Mouse (Mus musculus): ENCODE results near the gene Klc2. TPM values are rescaled to one million over a fixed set of nuclear protein-coding genes. Genes with fewer than 3 reads are reported as not detected.

The Klc2 gene
- polyA plus RNA-seq, 1 experiment from 2014 or later = 13.6 TPM

DNA sequence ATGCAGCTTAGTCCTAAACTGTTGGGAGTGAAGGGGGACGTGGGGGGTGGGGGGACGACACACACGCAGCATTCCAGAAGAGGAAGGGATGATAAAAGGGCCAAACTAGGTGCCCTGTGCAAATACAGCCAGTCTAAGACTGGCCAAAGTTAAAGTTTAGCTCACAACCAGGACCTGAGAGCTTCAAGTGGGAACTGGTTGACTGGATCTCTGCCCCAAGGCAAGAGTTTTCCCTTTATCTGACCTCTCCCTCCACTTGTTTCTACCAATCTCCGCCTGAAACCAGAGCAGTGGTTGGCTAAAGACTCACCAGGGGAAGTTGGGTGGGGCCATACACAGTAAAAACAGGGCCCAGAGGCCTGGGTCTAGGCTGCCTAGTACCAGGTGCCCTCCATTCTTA lies 9.7 kb downstream of the Klc2 start:
- peaks cover 18% of the 10 kb centered on the region for H3K36me3 ChIP-seq (ENCODE audit: control insufficient read depth, insufficient read depth, low read length)
- H3K27me3 ChIP-seq (ENCODE audit: control insufficient read depth, insufficient read depth, low read length) = no peaks in the 10 kb centered on the region
- no peak overlapping the region for H3K9ac ChIP-seq (ENCODE audit: low read length)
- no peak overlapping the region for H3K4me3 ChIP-seq (replicated peaks; ENCODE audit: low read length)
- H3K4me1 ChIP-seq (ENCODE audit: control insufficient read depth, insufficient read depth, low read length) = peaks cover 16% of the 10 kb centered on the region
- H3K27ac ChIP-seq (ENCODE audit: low read length) = peak overlapping the region; percentile 31; the same call in 1 of the 2 replicates
- 0 out of 2 replicates have a peak, but pooled peaks have one; percentile 9 for ATAC-seq (ENCODE audit: insufficient read depth, low FRiP score)
- H3K4me2 ChIP-seq (ENCODE audit: low read depth, low read length) = no peak overlapping the region
- 52% methylated on average over 4 of the region's 4 CpGs for WGBS
- no peaks in the 10 kb centered on the region for H3K9me3 ChIP-seq (replicated peaks; ENCODE audit: control insufficient read depth, low read length)

DNA sequence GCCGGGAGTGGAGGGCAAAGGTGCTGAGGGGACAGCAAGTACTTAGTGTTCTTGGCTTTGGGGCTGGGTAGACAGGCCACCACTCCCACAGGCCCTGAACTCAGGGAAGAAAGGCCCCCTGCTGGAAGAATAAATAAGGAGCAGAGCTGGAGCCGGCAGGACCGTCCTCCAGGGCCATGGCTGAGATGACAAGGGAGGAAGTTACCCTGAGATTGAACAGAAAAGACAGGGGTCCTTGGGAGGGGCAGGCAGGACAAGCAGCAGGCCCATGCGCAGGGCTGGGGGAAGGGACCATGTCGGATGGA lies 10.1 kb downstream of the Klc2 start:
- no peaks in the 10 kb centered on the region for H3K27me3 ChIP-seq (ENCODE audit: control insufficient read depth, insufficient read depth, low read length)
- H3K27ac ChIP-seq (ENCODE audit: low read length) = peak overlapping the region; percentile 31; the same call in 1 of the 2 replicates
- H3K36me3 ChIP-seq (ENCODE audit: control insufficient read depth, insufficient read depth, low read length) = peaks cover 18% of the 10 kb centered on the region
- H3K9me3 ChIP-seq (replicated peaks; ENCODE audit: control insufficient read depth, low read length) = no peaks in the 10 kb centered on the region
- WGBS = 15% methylated on average over 5 of the region's 5 CpGs
- no peak overlapping the region for H3K4me2 ChIP-seq (ENCODE audit: low read depth, low read length)
- H3K4me3 ChIP-seq (replicated peaks; ENCODE audit: low read length) = no peak overlapping the region
- 0 out of 2 replicates have a peak overlapping the region, but pooled peaks have one; percentile 29 for H3K9ac ChIP-seq (ENCODE audit: low read length)
- peaks cover 16% of the 10 kb centered on the region for H3K4me1 ChIP-seq (ENCODE audit: control insufficient read depth, insufficient read depth, low read length)
- peak; percentile 27; the same call in 1 of the 2 replicates for ATAC-seq (ENCODE audit: insufficient read depth, low FRiP score)

DNA sequence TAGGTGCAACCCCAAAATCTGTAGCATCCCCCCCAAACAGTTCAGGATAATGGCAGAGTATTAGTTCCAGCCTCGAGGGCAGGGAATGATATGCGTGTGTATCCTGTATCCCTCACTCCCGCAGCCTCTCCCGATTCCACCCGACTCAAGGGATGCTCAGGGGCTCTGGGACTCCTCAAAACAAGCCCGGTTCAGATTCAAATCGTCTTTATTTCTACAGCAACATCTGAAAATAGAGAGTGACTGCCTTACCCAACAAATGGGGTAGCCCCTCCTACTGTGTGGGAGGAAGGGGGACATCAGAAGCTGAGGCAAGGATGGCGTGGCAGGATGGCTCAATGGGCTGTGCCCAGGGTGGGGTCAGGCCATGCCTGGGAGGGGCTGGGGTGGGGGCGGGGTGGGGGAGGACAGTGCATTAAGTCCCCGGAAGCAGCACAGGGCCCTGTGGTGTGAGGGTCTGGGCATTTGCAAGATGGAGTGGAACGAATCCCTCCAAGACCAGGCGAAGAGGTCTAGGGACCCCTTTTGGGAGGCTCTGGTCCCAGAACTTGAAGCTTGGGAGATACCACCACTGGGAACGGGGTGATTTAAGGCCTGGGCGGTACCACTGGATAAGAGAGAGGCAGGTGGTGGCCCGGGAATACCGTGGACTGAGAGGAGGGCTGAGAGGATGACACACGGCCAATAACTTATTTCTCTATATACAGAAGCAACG lies 10.6 kb downstream of the Klc2 start:
- Histone ChIP-seq H3K27me3 (ENCODE audit: control insufficient read depth, insufficient read depth, low read length) (no peaks in the 10 kb centered on the region), H3K27ac (ENCODE audit: low read length) (peak overlapping the region; percentile 31; the same call in 1 of the 2 replicates), H3K4me1 (ENCODE audit: control insufficient read depth, insufficient read depth, low read length) (peaks cover 16% of the 10 kb centered on the region), H3K4me2 (ENCODE audit: low read depth, low read length) (no peak overlapping the region; the same call in 1 of the 2 replicates), H3K9ac (ENCODE audit: low read length) (peak overlapping the region; percentile 60; the same call in 1 of the 2 replicates), H3K36me3 (ENCODE audit: control insufficient read depth, insufficient read depth, low read length) (peaks cover 18% of the 10 kb centered on the region), H3K4me3 (replicated peaks; ENCODE audit: low read length) (no peak overlapping the region), H3K9me3 (replicated peaks; ENCODE audit: control insufficient read depth, low read length) (no peaks in the 10 kb centered on the region)
- peak; percentile 1; the same call in 1 of the 2 replicates for ATAC-seq (ENCODE audit: insufficient read depth, low FRiP score)
- WGBS = 70% methylated on average over 18 of the region's 18 CpGs

GRCm38 (mm10) chr19:5106731-5107191 lies 11.6 kb downstream of the Klc2 start, which contains the start of gene Rab1b:
TSS of gene Rab1b (minus strand) at chr19:5107072.
- WGBS = 0% methylated on average over 46 of the region's 46 CpGs
- H3K4me1 ChIP-seq (ENCODE audit: control insufficient read depth, insufficient read depth, low read length) = peaks cover 16% of the 10 kb centered on the region
- peak within 1 kb of the TSS; percentile 96 for H3K27ac ChIP-seq (ENCODE audit: low read length)
- H3K9ac ChIP-seq (ENCODE audit: low read length) = peak within 1 kb of the TSS; percentile 85
- ATAC-seq (ENCODE audit: insufficient read depth, low FRiP score) = peak; percentile 94
- H3K4me2 ChIP-seq (ENCODE audit: low read depth, low read length) = peak within 1 kb of the TSS; percentile 89
- H3K9me3 ChIP-seq (replicated peaks; ENCODE audit: control insufficient read depth, low read length) = no peaks in the 10 kb centered on the region
- no peaks in the 10 kb centered on the region for H3K27me3 ChIP-seq (ENCODE audit: control insufficient read depth, insufficient read depth, low read length)
- H3K36me3 ChIP-seq (ENCODE audit: control insufficient read depth, insufficient read depth, low read length) = peaks cover 18% of the 10 kb centered on the region
- H3K4me3 ChIP-seq (replicated peaks; ENCODE audit: low read length) = peak within 1 kb of the TSS; percentile 77

DNA sequence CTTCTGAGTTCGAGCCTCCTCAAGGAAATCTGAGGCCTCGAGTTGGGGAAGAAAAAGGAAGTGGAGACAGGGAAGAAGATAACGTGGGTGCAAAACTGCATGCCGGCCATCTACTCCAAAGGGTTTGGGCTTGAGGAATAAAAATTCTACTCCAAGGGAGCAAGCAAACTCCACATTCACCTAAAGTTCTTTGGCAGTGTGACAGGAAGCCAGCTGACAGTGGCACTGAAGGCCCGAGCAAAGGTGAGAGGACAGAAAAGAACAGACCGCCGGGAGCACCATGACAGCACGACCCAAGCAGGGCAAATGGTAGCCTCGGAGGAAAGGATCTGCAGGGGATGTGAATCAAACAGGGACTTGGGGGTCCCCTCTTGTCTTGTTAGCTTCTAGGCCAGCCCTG lies 12.3 kb downstream of the Klc2 start:
- H3K36me3 ChIP-seq (ENCODE audit: control insufficient read depth, insufficient read depth, low read length) = peaks cover 18% of the 10 kb centered on the region
- no peaks in the 10 kb centered on the region for H3K27me3 ChIP-seq (ENCODE audit: control insufficient read depth, insufficient read depth, low read length)
- H3K27ac ChIP-seq (ENCODE audit: low read length) = peak overlapping the region; percentile 96
- 5% methylated on average over 9 of the region's 9 CpGs for WGBS
- H3K4me2 ChIP-seq (ENCODE audit: low read depth, low read length) = peak overlapping the region; percentile 89
- no peak for ATAC-seq (ENCODE audit: insufficient read depth, low FRiP score)
- no peaks in the 10 kb centered on the region for H3K9me3 ChIP-seq (replicated peaks; ENCODE audit: control insufficient read depth, low read length)
- H3K4me3 ChIP-seq (replicated peaks; ENCODE audit: low read length) = peak overlapping the region; percentile 77
- peaks cover 16% of the 10 kb centered on the region for H3K4me1 ChIP-seq (ENCODE audit: control insufficient read depth, insufficient read depth, low read length)
- H3K9ac ChIP-seq (ENCODE audit: low read length) = peak overlapping the region; percentile 85

DNA sequence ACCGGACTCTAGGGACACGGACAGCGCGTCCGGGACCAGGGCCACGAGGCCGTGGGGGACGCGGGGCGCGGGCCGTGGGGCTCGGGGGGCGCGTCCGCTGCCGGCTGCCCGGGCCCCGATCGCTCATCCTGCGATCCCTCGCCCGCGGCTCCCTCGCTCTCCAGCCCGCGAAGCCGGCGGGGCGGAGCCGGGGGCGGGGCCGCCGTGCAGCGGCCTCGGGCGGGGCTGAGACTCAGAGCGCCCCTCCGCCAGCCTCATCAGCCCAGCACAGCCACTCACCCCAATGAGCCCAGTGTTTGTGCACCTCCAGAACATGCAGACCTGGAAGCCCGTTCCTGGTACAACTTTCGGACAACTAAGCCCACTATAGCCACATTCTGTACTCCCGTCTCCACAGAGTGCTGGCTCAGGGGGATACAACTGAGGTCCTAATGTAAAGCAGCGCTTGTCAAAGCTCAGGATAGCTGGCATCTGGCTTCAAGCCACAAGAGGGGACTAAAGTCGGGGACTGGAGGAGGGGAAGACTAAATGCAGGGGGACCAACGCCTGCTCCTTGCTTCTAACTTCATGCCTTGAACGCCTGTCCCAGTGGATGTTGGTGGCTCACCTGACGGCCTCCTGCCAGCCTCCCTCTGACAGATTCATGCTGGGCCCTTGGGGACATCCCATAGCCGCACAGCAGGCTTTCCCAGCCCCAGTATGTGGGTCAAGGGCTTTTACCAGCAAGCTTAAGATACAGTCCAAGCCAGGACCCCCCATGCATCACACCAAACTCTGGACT lies 19.8 kb downstream of the Klc2 start, which contains the start of gene Cnih2:
Gene Cnih2 (minus strand): TSS at position 159 of the 781 bp plus-strand sequence.
- Histone ChIP-seq H3K9ac (ENCODE audit: low read length) (peak within 1 kb of the TSS; percentile 85), H3K4me2 (ENCODE audit: low read depth, low read length) (peak within 1 kb of the TSS; percentile 99), H3K27me3 (ENCODE audit: control insufficient read depth, insufficient read depth, low read length) (no peaks in the 10 kb centered on the region), H3K27ac (ENCODE audit: low read length) (no peak within 1 kb of the TSS), H3K9me3 (replicated peaks; ENCODE audit: control insufficient read depth, low read length) (no peaks in the 10 kb centered on the region), H3K36me3 (ENCODE audit: control insufficient read depth, insufficient read depth, low read length) (peaks cover 3% of the 10 kb centered on the region), H3K4me1 (ENCODE audit: control insufficient read depth, insufficient read depth, low read length) (peaks cover 26% of the 10 kb centered on the region), H3K4me3 (replicated peaks; ENCODE audit: low read length) (peak within 1 kb of the TSS; percentile 60)
- peak; percentile 72; the same call in 1 of the 2 replicates for ATAC-seq (ENCODE audit: insufficient read depth, low FRiP score)
- 4% methylated on average over 48 of the region's 48 CpGs for WGBS

DNA sequence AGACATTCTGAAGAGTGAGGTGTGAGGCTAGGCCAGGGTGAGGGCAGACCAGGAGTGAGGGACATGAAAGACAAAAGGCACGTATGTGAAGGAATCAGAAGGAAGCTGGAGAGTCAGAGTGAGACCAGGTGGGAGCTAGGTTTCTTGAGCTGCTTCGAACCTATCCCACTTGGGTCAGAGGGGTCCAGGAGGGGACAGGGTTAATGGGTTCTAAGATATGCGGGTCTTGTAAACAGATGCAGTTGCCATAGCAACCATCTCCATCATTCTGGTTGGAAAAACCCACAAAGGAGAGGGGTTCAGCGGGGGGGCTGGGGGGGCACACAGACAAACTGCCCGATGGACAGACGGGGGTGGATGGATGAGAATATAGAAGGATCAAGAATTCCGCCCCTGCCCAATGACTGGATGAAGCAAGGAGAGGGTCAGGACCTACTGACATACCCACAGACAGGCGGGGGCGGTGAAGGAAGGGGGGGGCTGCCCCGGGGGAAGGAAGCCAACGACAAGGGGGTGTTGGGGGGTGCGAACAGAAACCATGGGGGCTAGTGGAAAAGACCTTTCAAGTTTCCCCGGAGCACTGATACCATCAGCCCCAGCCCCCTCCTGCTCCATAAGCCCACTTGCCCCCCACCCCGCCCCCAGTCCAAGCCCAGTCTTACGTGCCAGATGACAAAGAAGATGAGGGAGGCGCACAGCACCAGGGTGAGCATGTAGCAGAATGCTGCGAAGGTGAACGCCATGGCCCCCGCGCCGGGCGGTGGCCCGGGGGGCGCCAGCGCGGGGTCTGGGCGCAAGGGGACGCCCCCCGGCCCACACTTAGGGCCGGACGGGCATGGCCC lies 20.6 kb downstream of the Klc2 start:
- ATAC-seq (ENCODE audit: insufficient read depth, low FRiP score) = no peak
- H3K9me3 ChIP-seq (replicated peaks; ENCODE audit: control insufficient read depth, low read length) = no peaks in the 10 kb centered on the region
- no peak overlapping the region for H3K27ac ChIP-seq (ENCODE audit: low read length)
- H3K4me2 ChIP-seq (ENCODE audit: low read depth, low read length) = peak overlapping the region; percentile 99
- H3K9ac ChIP-seq (ENCODE audit: low read length) = peak overlapping the region; percentile 85
- H3K36me3 ChIP-seq (ENCODE audit: control insufficient read depth, insufficient read depth, low read length) = peaks cover 3% of the 10 kb centered on the region
- H3K4me1 ChIP-seq (ENCODE audit: control insufficient read depth, insufficient read depth, low read length) = peaks cover 26% of the 10 kb centered on the region
- H3K27me3 ChIP-seq (ENCODE audit: control insufficient read depth, insufficient read depth, low read length) = no peaks in the 10 kb centered on the region
- H3K4me3 ChIP-seq (replicated peaks; ENCODE audit: low read length) = peak overlapping the region; percentile 60
- 4% methylated on average over 30 of the region's 31 CpGs for WGBS

DNA sequence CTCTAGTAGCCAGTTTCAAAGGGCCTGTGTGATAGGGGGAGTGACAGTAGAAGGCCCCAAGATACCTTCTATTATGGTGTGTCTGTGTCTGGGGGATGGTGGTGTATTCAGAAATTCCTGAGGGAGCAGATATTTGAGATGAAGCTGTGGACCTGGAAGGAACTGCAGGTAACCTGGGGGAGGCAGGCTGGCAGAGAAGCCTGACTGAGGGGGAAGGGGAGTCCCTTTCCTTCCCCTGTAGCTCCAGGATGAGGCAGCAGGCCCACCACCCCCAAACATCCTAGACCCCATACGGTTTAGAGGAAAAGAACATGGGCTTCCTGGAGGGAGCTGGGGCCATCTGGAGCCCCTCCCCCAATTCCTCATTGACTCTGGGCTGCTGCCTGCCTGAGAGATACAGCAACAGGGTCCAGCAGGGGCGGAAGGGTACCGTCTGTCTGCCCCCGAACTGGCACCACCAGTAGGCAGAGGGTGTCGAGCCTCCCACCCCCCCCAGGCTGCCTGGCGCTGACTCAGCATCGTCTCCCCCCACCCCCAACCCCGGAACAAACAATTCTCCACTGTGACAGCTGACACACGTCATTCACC lies 22.4 kb downstream of the Klc2 start:
- Histone ChIP-seq H3K4me1 (ENCODE audit: control insufficient read depth, insufficient read depth, low read length) (peaks cover 26% of the 10 kb centered on the region), H3K27me3 (ENCODE audit: control insufficient read depth, insufficient read depth, low read length) (no peaks in the 10 kb centered on the region), H3K27ac (ENCODE audit: low read length) (no peak overlapping the region), H3K9me3 (replicated peaks; ENCODE audit: control insufficient read depth, low read length) (no peaks in the 10 kb centered on the region), H3K4me3 (replicated peaks; ENCODE audit: low read length) (no peak overlapping the region), H3K4me2 (ENCODE audit: low read depth, low read length) (no peak overlapping the region), H3K9ac (ENCODE audit: low read length) (no peak overlapping the region), H3K36me3 (ENCODE audit: control insufficient read depth, insufficient read depth, low read length) (peaks cover 3% of the 10 kb centered on the region; the same call in 1 of the 2 replicates)
- 13% methylated on average over 9 of the region's 9 CpGs for WGBS
- ATAC-seq (ENCODE audit: insufficient read depth, low FRiP score) = no peak

All from stomach, embryonic 16.5 days (tissue).